ENCODE assay signal across 7 mouse cellular contexts in genomic region chr3:37347671-37348070, GRCm38 (mm10). TPM values are rescaled to one million over a fixed set of nuclear protein-coding genes. Genes with fewer than 3 reads are reported as not detected.
DNase-seq lines count a peak whose midpoint lies in the region; ATAC-seq lines count a peak whose summit lies in the region.

No protein-coding gene starts in this region.

- ATAC-seq in lung, embryonic 16.5 days (ENCODE audit: low read depth) = no peak
- ATAC-seq in forebrain, embryonic 15.5 days (replicated peaks) = 0 out of 2 replicates have a peak, but pooled peaks have one; percentile 40
- ATAC-seq in limb, embryonic 15.5 days (ENCODE audit: insufficient number of reproducible peaks, low FRiP score, low TSS enrichment, low read depth) = no peak
- ATAC-seq in stomach, embryonic 16.5 days (ENCODE audit: insufficient read depth, low FRiP score) = no peak; the same call in 1 of the 2 replicates

- H3K27me3 ChIP-seq in lung, embryonic 16.5 days (ENCODE audit: control insufficient read depth, insufficient read depth, low read depth, low read length) = peaks cover 9% of the 10 kb centered on the region; the same call in 1 of the 2 replicates
- H3K27me3 ChIP-seq in forebrain, embryonic 15.5 days = peaks cover 22% of the 10 kb centered on the region
- H3K27me3 ChIP-seq in limb, embryonic 15.5 days = no peaks in the 10 kb centered on the region; the same call in 1 of the 2 replicates
- peaks cover 23% of the 10 kb centered on the region for H3K27me3 ChIP-seq in stomach, embryonic 16.5 days (ENCODE audit: control insufficient read depth, insufficient read depth, low read length)

- no peak overlapping the region for H3K27ac ChIP-seq in lung, embryonic 16.5 days (ENCODE audit: low read length)
- H3K27ac ChIP-seq in forebrain, embryonic 15.5 days (replicated peaks) = no peak overlapping the region
- H3K27ac ChIP-seq in limb, embryonic 15.5 days = peak overlapping the region; percentile 92
- no peak overlapping the region for H3K27ac ChIP-seq in stomach, embryonic 16.5 days (ENCODE audit: low read length)

- H3K36me3 ChIP-seq in lung, embryonic 16.5 days (ENCODE audit: control insufficient read depth, insufficient read depth, low read length) = no peaks in the 10 kb centered on the region
- no peaks in the 10 kb centered on the region for H3K36me3 ChIP-seq in forebrain, embryonic 15.5 days
- no peaks in the 10 kb centered on the region for H3K36me3 ChIP-seq in limb, embryonic 15.5 days
- no peaks in the 10 kb centered on the region for H3K36me3 ChIP-seq in stomach, embryonic 16.5 days (ENCODE audit: control insufficient read depth, insufficient read depth, low read length)

- peak overlapping the region; percentile 85; the same call in 1 of the 2 replicates for H3K9ac ChIP-seq in lung, embryonic 16.5 days (ENCODE audit: low read length)
- H3K9ac ChIP-seq in forebrain, embryonic 15.5 days (replicated peaks) = no peak overlapping the region
- no peak overlapping the region for H3K9ac ChIP-seq in limb, embryonic 15.5 days
- 0 out of 2 replicates have a peak overlapping the region, but pooled peaks have one; percentile 80 for H3K9ac ChIP-seq in stomach, embryonic 16.5 days (ENCODE audit: low read length)

- H3K4me1 ChIP-seq in lung, embryonic 16.5 days (replicated peaks; ENCODE audit: control insufficient read depth, insufficient read depth, low read length) = peaks cover 17% of the 10 kb centered on the region
- peaks cover 13% of the 10 kb centered on the region for H3K4me1 ChIP-seq in forebrain, embryonic 15.5 days
- H3K4me1 ChIP-seq in limb, embryonic 15.5 days = peaks cover 19% of the 10 kb centered on the region
- 0 out of 2 replicates have a peak, but pooled peaks cover 5% of the 10 kb centered on the region for H3K4me1 ChIP-seq in stomach, embryonic 16.5 days (ENCODE audit: control insufficient read depth, insufficient read depth, low read length)

- H3K4me2 ChIP-seq in lung, embryonic 16.5 days (ENCODE audit: low read depth, low read length) = peak overlapping the region; percentile 97
- peak overlapping the region; percentile 99 for H3K4me2 ChIP-seq in forebrain, embryonic 15.5 days (replicated peaks)
- peak overlapping the region; percentile 85 for H3K4me2 ChIP-seq in limb, embryonic 15.5 days
- H3K4me2 ChIP-seq in stomach, embryonic 16.5 days (ENCODE audit: low read depth, low read length) = peak overlapping the region; percentile 62

- no peak for DNase-seq in lung, adult 18-20 months
- no peak for DNase-seq in adrenal gland, postnatal 36 days
- no peak for DNase-seq in thymus, postnatal 10 days (ENCODE audit: low spot score in 2 of 2)

- 34% methylated on average over 9 of the region's 9 CpGs for WGBS in lung, embryonic 16.5 days
- 42% methylated on average over 9 of the region's 9 CpGs for WGBS in forebrain, embryonic 15.5 days
- 33% methylated on average over 9 of the region's 9 CpGs for WGBS in limb, embryonic 15.5 days
- WGBS in stomach, embryonic 16.5 days = 32% methylated on average over 9 of the region's 9 CpGs

- H3K9me3 ChIP-seq in lung, embryonic 16.5 days (ENCODE audit: control insufficient read depth, low read length) = no peaks in the 10 kb centered on the region
- no peaks in the 10 kb centered on the region for H3K9me3 ChIP-seq in forebrain, embryonic 15.5 days
- no peaks in the 10 kb centered on the region for H3K9me3 ChIP-seq in limb, embryonic 15.5 days
- H3K9me3 ChIP-seq in stomach, embryonic 16.5 days (replicated peaks; ENCODE audit: control insufficient read depth, low read length) = no peaks in the 10 kb centered on the region

- peak overlapping the region; percentile 75 for H3K4me3 ChIP-seq in lung, embryonic 16.5 days (ENCODE audit: low read length)
- peak overlapping the region; percentile 57; the same call in 1 of the 2 replicates for H3K4me3 ChIP-seq in forebrain, embryonic 15.5 days
- peak overlapping the region; percentile 78 for H3K4me3 ChIP-seq in limb, embryonic 15.5 days
- peak overlapping the region; percentile 70 for H3K4me3 ChIP-seq in stomach, embryonic 16.5 days (replicated peaks; ENCODE audit: low read length)

RNA-seq across cellular contexts. Expression of gene Fgf2, which starts 0.5 kb away (rescaled TPM):
- 2.8 and 3.1 TPM in 2 replicates for polyA plus RNA-seq in lung, embryonic 16.5 days (2015; fragmentation: Nextera tagmentation; extraction: Ambion mirVana)
- polyA plus RNA-seq in forebrain, embryonic 15.5 days (2015; fragmentation: Nextera tagmentation; extraction: Ambion mirVana) = 0.37 and 0.69 TPM in 2 replicates
- 5.6 and 7.5 TPM in 2 replicates for polyA plus RNA-seq in limb, embryonic 15.5 days (2015; fragmentation: Nextera tagmentation; extraction: Ambion mirVana)
- 2.0 and 2.3 TPM in 2 replicates for polyA plus RNA-seq in stomach, embryonic 16.5 days (2015; fragmentation: Nextera tagmentation; extraction: Ambion mirVana)
- total RNA-seq in adrenal gland, postnatal 36 days (2021) = 1 to 10 TPM; 3.0 to 7.0 TPM

RNA-seq across cellular contexts. Expression of gene Cetn4, which starts 35.2 kb away (rescaled TPM):
- 9.2 and 10.0 TPM in 2 replicates for polyA plus RNA-seq in lung, embryonic 16.5 days (2015; fragmentation: Nextera tagmentation; extraction: Ambion mirVana)
- 2.0 and 2.1 TPM in 2 replicates for polyA plus RNA-seq in forebrain, embryonic 15.5 days (2015; fragmentation: Nextera tagmentation; extraction: Ambion mirVana)
- 2.5 and 3.5 TPM in 2 replicates for polyA plus RNA-seq in limb, embryonic 15.5 days (2015; fragmentation: Nextera tagmentation; extraction: Ambion mirVana)
- polyA plus RNA-seq in stomach, embryonic 16.5 days (2015; fragmentation: Nextera tagmentation; extraction: Ambion mirVana) = 2.5 and 3.0 TPM in 2 replicates
- total RNA-seq in adrenal gland, postnatal 36 days (2021) = 1 to 10 TPM; 3.3 to 7.0 TPM

RNA-seq across cellular contexts. Expression of gene Bbs12, which starts 35.3 kb away (rescaled TPM):
- 6.9 and 7.2 TPM in 2 replicates for polyA plus RNA-seq in lung, embryonic 16.5 days (2015; fragmentation: Nextera tagmentation; extraction: Ambion mirVana)
- 5.2 and 5.7 TPM in 2 replicates for polyA plus RNA-seq in forebrain, embryonic 15.5 days (2015; fragmentation: Nextera tagmentation; extraction: Ambion mirVana)
- polyA plus RNA-seq in limb, embryonic 15.5 days (2015; fragmentation: Nextera tagmentation; extraction: Ambion mirVana) = 6.7 and 8.0 TPM in 2 replicates
- polyA plus RNA-seq in stomach, embryonic 16.5 days (2015; fragmentation: Nextera tagmentation; extraction: Ambion mirVana) = 5.6 and 6.5 TPM in 2 replicates
- total RNA-seq in adrenal gland, postnatal 36 days (2021) = 1 to 10 TPM; 5.1 to 5.5 TPM

Comparison
In these comparisons a context has a peak if more than half of its experiments do, and no peak if none do; other contexts are left out.
1. H3K9ac ChIP-seq: peak in lung, embryonic 16.5 days (single experiment) and stomach, embryonic 16.5 days (single experiment); none in forebrain, embryonic 15.5 days (single experiment) and limb, embryonic 15.5 days (single experiment).
2. Peak in every context shown above with its lines, with median percentiles within 50 percentile points of each other: H3K4me2 ChIP-seq and H3K4me3 ChIP-seq.